Mouse (Mus musculus) midbrain, embryonic 14.5 days (tissue): ENCODE measurements around the gene Atcay. TPM values are rescaled to one million over a fixed set of nuclear protein-coding genes. Genes with fewer than 3 reads are reported as not detected.
A peak's percentile ranks its signal among the peaks of the same experiment; 100 is the strongest.
"Not testable (repeated sequence)": the region's sequence is repeated elsewhere in the genome, so short reads cannot be mapped to it uniquely, and the experiment has no call there.

ENCODE experiments used
- ATAC-seq: fragments of 200-750 bp; cut with Nextera tagmentation; 2 replicates; pipeline ENCODE4 v1.8.0; 2017; ENCODE audit warnings: moderate number of reproducible peaks, moderate library complexity; ENCODE audit not compliant: low FRiP score, low TSS enrichment
- DNase-seq: peaks from one replicate; pipeline ENCODE4 v3.0.0-alpha.2; 2015
- H3K27ac ChIP-seq: fragments of 300-500 bp; sonication (generic); replicated peaks from 2 replicates; pipeline ENCODE4 v1.5.1; 2014; ENCODE audit warnings: mild to moderate bottlenecking, low read depth, low read length, moderate library complexity
- H3K27me3 ChIP-seq: fragments of 300-500 bp; sonication (generic); 2 replicates; pipeline ENCODE4 v1.6.1; 2014; ENCODE audit warnings: low read length, control low read depth, mixed read lengths; ENCODE audit not compliant: control insufficient read depth, insufficient read depth
- H3K36me3 ChIP-seq: fragments of 300-500 bp; sonication (generic); 2 replicates; pipeline ENCODE4 v1.6.1; 2014; ENCODE audit warnings: low read length, control low read depth; ENCODE audit not compliant: control insufficient read depth, insufficient read depth
- H3K4me1 ChIP-seq: fragments of 300-500 bp; sonication (generic); 2 replicates; pipeline ENCODE4 v1.6.1; 2014; ENCODE audit warnings: mild to moderate bottlenecking, antibody characterized with exemption, low read length, control low read depth; ENCODE audit not compliant: control insufficient read depth, insufficient read depth
- H3K4me2 ChIP-seq: fragments of 300-500 bp; sonication (generic); 2 replicates; pipeline ENCODE4 v1.6.1; 2014; ENCODE audit warnings: mild to moderate bottlenecking, low read length, moderate library complexity
- H3K4me3 ChIP-seq: fragments of 300-500 bp; sonication (generic); replicated peaks from 2 replicates; pipeline ENCODE4 v1.5.1; 2014; ENCODE audit warnings: low read depth, low read length
- H3K9ac ChIP-seq: fragments of 300-500 bp; sonication (generic); replicated peaks from 2 replicates; pipeline ENCODE4 v1.6.1; 2014; ENCODE audit warnings: mild to moderate bottlenecking, low read length, moderate library complexity
- H3K9me3 ChIP-seq: fragments of 300-500 bp; sonication (generic); 2 replicates; pipeline ENCODE4 v1.6.1; 2016; ENCODE audit warnings: low read length, control low read depth, mixed read lengths; ENCODE audit not compliant: control insufficient read depth
- WGBS: fragments of 180-500 bp; shearing (Covaris S2); extraction: QIAGEN DNeasy Blood & Tissue Kit; methylation state at CpG from one replicate; pipeline ENCODE4 v1.1.7; 2014; 5-methylcytosine and 5-hydroxymethylcytosine counted together
- polyA plus RNA-seq: library from polyadenylated mRNA; unstranded; fragments of >200 nt; fragmentation: Nextera tagmentation; extraction: Ambion mirVana; gene quantifications from 2 replicates; pipeline ENCODE4 v1.2.1, GENCODE M21; 2014

Gene Atcay
- polyA plus RNA-seq, 1 experiment from 2014 or later = 82.4 TPM

DNA sequence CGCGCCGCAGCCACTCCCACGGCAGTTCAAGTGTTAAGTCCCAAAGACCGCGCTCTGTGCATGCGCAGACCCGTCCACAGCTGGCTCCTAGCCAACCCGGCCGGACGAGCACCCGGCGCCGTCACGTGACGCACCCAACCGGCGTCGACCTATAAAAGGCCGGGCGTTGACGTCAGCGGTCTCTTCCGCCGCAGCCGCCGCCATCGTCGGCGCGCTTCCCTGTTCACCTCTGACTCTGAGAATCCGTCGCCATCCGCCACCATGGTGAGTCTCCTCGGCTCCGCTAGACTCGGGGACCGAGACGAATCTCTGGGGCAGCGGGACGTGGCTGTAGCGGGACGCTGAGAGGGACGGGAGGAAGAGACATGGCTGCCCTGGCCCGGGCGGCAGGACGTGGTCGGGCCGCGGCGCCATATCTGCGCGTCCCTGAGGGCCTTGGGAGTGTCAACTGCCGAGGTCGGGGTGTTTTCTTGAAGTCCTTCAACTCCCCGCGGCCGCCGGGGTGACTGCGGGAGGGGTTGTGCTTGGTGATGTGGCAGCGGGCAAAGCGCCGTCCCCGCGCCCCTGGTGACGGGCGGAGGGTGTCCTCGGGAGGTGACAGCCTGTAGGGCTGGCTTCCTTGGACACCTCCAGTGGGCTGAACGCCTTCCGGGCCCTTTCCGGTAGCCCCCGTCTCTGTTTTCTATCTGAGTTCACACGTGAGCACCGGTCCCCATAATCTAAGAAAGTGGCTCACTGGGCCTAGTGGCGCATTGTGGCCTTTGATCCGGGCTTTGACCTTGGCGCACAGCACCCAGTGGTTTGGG is 54.0 kb downstream of the Atcay start, which contains the start of gene Eef2:
TSS of gene Eef2 (plus strand) at position 166 of the 806 bp plus-strand sequence.
- peak; percentile 100 for DNase-seq
- under 1% methylated on average over 77 of the region's 77 CpGs for WGBS

DNA sequence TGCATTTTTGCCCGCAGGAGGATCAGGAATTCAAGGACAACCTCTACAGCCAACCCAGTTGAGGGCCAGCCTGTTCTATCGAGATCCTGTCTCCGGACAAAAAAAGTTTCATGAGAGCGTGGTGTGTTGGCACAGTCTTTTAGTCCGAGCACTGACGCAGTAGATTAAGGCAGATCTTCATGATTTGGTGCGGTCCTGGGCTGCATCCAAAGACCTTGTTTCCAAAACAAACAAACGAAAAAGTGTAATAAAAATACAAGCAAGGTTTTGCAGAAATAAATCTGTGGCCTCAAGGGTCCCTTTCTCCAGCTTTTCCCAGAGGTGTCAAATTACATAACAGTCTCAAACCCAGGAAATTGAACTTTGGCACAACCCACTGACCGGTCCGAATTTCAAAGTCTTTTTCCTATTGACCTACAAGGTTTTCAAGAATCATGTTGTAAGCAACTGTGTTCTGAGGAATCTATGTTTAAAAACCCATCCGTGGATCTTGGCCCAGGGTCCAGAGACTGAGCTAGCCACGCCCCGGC is 54.6 kb downstream of the Atcay start:
- ATAC-seq (no peak), DNase-seq (no peak)
- peak overlapping the region; percentile 95 for H3K4me3 ChIP-seq
- H3K36me3 ChIP-seq = peaks cover 37% of the 10 kb centered on the region
- H3K9ac ChIP-seq = no peak overlapping the region; the same call in 1 of the 2 replicates
- H3K4me1 ChIP-seq = peaks cover 27% of the 10 kb centered on the region
- peak overlapping the region; percentile 98 for H3K27ac ChIP-seq
- no peaks in the 10 kb centered on the region for H3K9me3 ChIP-seq
- no peaks in the 10 kb centered on the region for H3K27me3 ChIP-seq
- peak overlapping the region; percentile 94 for H3K4me2 ChIP-seq
- 6% methylated on average over 13 of the region's 13 CpGs for WGBS

More for the DNA sequence above, 54.0 kb downstream of the Atcay start, which contains the start of gene Eef2:
- ATAC-seq = peak; percentile 83
- Histone ChIP-seq H3K9ac (peak within 1 kb of the TSS; percentile 96), H3K27ac (peak within 1 kb of the TSS; percentile 98), H3K36me3 (peaks cover 43% of the 10 kb centered on the region), H3K4me2 (peak within 1 kb of the TSS; percentile 94), H3K27me3 (no peaks in the 10 kb centered on the region), H3K4me3 (peak within 1 kb of the TSS; percentile 95), H3K9me3 (no peaks in the 10 kb centered on the region), H3K4me1 (peaks cover 27% of the 10 kb centered on the region)

DNA sequence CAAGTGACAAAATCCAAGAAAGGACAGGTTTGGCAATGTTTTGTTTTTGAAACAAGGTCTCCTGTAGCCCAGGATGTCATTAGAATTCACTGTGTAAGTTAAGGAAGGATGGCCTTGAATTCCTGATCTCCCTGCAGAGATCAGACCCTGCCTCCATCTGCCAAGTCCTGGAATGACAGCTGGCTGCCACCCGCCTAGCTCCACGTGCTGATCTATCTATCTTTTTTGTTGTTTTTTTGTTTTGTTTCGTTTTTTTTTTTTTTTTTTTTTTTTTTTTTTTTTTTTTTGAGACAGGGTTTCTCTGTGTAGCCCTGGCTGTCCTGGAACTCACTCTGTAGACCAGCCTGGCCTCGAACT is 55.3 kb downstream of the Atcay start:
- Histone ChIP-seq H3K4me3 (0 out of 2 replicates have a peak overlapping the region, but pooled peaks have one; percentile 38), H3K27ac (peak overlapping the region; percentile 98), H3K36me3 (peaks cover 30% of the 10 kb centered on the region), H3K4me1 (peaks cover 27% of the 10 kb centered on the region), H3K4me2 (peak overlapping the region; percentile 94), H3K9ac (peak overlapping the region; percentile 59)
- H3K9me3 ChIP-seq, H3K27me3 ChIP-seq, DNase-seq: not testable (repeated sequence)
- 14% methylated on average over 4 of the region's 4 CpGs for WGBS
- peak; percentile 21; the same call in 1 of the 2 replicates for ATAC-seq

DNA sequence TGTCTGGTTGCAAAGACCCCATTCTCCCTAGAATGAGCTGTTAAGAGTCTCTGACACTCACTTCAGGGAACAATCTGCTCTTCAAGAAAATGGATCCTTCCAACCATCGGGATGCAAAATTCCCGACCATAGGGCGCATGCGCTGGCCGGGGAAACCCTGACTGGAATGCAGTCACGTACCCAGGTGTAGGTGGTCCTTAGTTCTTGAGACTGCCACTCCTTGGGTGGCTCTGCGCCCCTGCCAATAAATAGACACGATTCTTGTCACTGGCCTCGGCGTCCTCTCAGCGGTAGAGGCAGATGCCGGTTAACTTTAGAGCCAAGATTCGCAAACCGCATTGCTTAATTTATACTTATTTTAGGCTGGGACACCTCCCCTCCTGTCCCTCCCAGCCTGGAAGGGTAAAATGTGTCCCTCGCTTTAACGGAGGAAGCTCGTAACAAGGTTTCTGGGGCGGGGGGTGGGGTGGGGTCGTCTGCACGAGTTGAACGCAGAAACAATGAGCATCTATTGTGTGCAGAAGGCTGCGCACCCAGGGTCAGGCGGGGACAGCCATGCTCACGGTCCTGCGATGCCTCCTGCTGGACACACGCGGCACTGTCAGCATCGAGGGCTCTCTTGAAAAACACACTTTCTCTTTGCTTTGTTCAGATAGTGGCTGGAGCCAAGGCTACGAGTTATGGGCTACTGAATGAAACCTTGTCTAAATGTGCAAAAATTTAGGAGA is 55.9 kb downstream of the Atcay start:
- ATAC-seq (peak; percentile 69), DNase-seq (peak; percentile 93)
- WGBS = 1% methylated on average over 29 of the region's 29 CpGs
- Histone ChIP-seq H3K36me3 (peaks cover 24% of the 10 kb centered on the region), H3K9ac (peak overlapping the region; percentile 59), H3K9me3 (no peaks in the 10 kb centered on the region), H3K4me3 (peak overlapping the region; percentile 38), H3K27me3 (no peaks in the 10 kb centered on the region), H3K27ac (peak overlapping the region; percentile 98), H3K4me1 (peaks cover 27% of the 10 kb centered on the region), H3K4me2 (peak overlapping the region; percentile 94)

DNA sequence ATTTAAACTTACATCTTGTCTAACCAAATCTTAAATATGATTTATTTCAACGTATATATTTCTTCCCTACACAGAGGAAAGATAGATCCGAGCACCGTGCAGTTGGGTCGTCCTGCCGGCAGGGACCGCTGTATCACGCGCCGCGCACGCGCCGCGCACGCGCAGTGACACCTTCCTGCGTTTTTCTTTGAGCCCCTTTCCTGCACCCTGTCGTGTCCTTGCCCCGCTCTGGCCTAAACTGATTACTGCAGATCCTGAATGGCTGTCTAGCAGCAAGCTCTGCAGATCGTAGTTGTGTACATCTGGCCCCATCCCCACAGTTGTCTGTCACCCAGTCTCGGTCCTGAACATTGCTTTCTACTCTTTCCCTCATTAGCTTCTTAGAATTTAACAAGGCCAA is 57.5 kb downstream of the Atcay start:
- Histone ChIP-seq H3K9me3 (no peaks in the 10 kb centered on the region), H3K4me2 (peak overlapping the region; percentile 94), H3K27me3 (no peaks in the 10 kb centered on the region), H3K4me3 (peak overlapping the region; percentile 17), H3K4me1 (peaks cover 33% of the 10 kb centered on the region), H3K36me3 (peaks cover 8% of the 10 kb centered on the region), H3K27ac (peak overlapping the region; percentile 98), H3K9ac (peak overlapping the region; percentile 34; the same call in 1 of the 2 replicates)
- ATAC-seq = peak; percentile 46; the same call in 1 of the 2 replicates
- 7% methylated on average over 21 of the region's 21 CpGs for WGBS
- DNase-seq = peak; percentile 94

DNA sequence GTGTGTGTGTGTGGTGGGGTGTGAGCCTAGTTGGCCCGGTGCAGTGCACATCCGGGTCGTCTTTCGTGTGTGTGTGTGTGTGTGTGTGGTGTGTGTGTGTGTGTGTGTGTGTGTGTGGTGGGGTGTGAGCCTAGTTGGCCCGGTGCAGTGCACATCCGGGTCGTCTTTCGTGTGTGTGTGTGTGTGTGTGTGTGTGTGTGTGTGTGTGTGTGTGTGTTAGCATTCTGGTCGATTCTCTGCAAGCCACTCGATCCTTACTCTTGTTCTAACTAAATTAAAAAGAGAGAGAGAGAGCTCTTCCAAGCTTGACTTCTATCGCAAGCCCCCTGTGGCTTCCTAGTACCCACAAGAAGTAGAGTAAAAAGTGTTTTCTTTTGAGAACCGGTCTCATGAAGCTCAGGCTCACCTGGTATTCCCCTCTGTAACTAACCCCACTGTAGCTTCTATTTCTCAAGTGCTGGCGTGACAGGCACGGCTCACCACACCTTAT is 61.2 kb downstream of the Atcay start:
- Histone ChIP-seq H3K4me2 (peak overlapping the region; percentile 15; the same call in 1 of the 2 replicates), H3K4me1 (peaks cover 28% of the 10 kb centered on the region)
- H3K9ac ChIP-seq, H3K27ac ChIP-seq, H3K4me3 ChIP-seq, DNase-seq, H3K36me3 ChIP-seq, ATAC-seq, H3K27me3 ChIP-seq, H3K9me3 ChIP-seq: not testable (repeated sequence)
- 43% methylated on average over 12 of the region's 14 CpGs for WGBS

DNA sequence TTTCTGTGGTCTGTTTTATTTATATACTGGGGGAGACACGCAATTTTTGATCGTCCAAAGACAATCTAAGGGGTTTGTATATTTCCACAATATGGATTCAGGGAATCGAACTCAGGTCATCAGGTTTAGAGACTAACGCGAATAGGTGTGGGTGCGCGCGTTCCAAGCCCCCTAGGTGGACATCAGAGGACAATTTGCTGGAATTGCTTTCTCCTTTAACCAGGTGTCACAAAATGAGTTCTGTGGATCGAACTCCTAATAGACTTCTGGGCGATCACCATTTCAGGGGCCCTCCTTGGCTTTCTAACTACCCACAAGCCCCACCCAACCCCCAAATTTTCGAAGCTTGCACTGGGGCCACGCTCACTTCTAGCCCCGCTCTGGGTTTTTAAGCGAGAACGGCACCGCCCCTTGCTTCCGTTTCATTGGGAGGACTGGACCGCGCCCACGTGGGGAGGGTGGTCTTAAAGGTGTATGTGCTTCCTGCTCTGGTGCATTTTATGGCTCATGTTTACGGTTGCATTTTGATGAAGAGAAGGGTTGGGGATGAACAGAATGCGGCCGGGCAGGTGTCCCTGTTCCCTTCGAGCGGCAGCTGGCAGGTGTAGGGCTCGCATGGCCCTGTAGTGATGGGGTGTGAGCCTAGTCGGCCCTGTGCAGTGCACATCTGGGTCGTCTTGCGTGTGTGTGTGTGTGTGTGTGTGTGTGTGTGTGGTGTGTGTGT is 62.0 kb downstream of the Atcay start:
- peak overlapping the region; percentile 70 for H3K27ac ChIP-seq
- 4% methylated on average over 29 of the region's 29 CpGs for WGBS
- H3K36me3 ChIP-seq = peaks cover 5% of the 10 kb centered on the region
- peak overlapping the region; percentile 70 for H3K4me2 ChIP-seq
- no peaks in the 10 kb centered on the region for H3K9me3 ChIP-seq
- H3K4me1 ChIP-seq = peaks cover 20% of the 10 kb centered on the region
- ATAC-seq = 0 out of 2 replicates have a peak, but pooled peaks have one; percentile 16
- no peaks in the 10 kb centered on the region for H3K27me3 ChIP-seq
- peak overlapping the region; percentile 86 for H3K4me3 ChIP-seq
- DNase-seq = peak; percentile 85
- peak overlapping the region; percentile 54; the same call in 1 of the 2 replicates for H3K9ac ChIP-seq

DNA sequence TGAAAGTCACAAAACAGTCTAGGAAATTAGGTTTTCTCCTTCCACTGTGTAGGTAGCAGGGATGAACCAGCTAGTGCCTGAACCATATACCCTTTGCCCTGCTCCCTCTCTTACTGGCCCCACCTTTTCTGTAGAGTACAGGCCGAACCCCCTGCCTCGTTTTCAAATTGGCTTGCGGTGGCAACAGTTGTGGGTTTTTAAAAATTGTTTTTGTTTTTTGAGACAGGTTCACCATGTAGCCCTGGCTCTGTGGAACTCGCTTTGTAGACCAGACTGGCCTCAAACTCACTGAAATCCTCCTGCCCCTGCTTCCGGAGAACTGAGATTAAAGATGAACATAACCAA is 62.6 kb downstream of the Atcay start:
- Histone ChIP-seq H3K4me2 (peak overlapping the region; percentile 70), H3K4me3 (peak overlapping the region; percentile 86), H3K27me3 (no peaks in the 10 kb centered on the region), H3K36me3 (peaks cover 11% of the 10 kb centered on the region), H3K9ac (no peak overlapping the region; the same call in 1 of the 2 replicates), H3K9me3 (no peaks in the 10 kb centered on the region), H3K27ac (peak overlapping the region; percentile 70), H3K4me1 (peaks cover 17% of the 10 kb centered on the region)
- 6% methylated on average over 5 of the region's 5 CpGs for WGBS
- ATAC-seq = peak; percentile 67
- no peak for DNase-seq
